Mouse (Mus musculus): ENCODE measurements around the gene Spaca7.
"Not testable (repeated sequence)": the region's sequence is repeated elsewhere in the genome, so short reads cannot be mapped to it uniquely, and the experiment has no call there.

Spaca7 gene

GRCm38 (mm10) chr8:12608810-12609209 is 36.0 kb downstream of the Spaca7 start:
- in situ Hi-C loops (cut with MboI, MseI): loop anchor here (5.0 kb wide), 1 partner anchor 68 kb away; no protein-coding TSS in a partner anchor

DNA sequence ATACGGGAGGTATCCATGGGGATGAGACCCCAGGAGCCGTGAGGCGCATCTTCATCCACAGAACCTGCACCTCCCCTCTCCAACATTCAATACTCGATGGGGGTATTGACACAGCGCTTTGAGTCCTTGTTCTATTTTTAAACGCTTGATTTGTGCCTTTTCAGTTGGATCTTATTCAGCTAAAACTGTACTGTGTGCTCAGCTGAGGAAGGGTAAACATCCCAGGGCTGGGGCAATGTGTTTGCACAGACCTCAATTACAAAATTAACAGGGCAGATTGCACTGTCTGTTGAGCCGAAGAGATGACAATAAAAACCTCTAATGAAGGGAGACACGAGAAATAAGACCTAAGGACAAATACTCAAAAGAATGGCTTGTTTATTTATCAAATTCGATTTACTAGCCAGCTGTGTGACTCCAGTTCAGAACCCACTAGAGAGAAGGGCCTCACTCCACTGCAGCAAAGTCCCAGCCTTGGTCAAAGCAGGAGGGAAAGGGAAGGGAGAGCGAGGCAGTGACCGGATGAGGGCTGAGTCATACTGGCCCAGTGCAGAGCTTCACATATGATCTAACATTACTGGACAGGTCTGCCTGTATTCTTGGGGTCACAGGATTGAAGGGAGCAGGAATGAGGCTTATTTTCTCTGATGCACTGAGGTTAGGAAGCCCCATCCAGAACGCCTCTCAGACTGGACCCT is 37.1 kb downstream of the Spaca7 start:
- in situ Hi-C loops (cut with MboI, MseI): loop anchor here (5.0 kb wide), 1 partner anchor 67 kb away; no protein-coding TSS in a partner anchor

GRCm38 (mm10) chr8:12613201-12613600 is 40.4 kb downstream of the Spaca7 start:
- in situ Hi-C loops (cut with MboI, MseI): no loop called here

- in situ Hi-C loops (cut with MboI, MseI): not testable (repeated sequence)
Measured at GRCm38 (mm10) chr8:12617369-12617768, 44.5 kb downstream of the Spaca7 start.

- in situ Hi-C loops (cut with MboI, MseI): no loop called here
Measured at GRCm38 (mm10) chr8:12621550-12622222, 48.9 kb downstream of the Spaca7 start.

- in situ Hi-C loops (cut with MboI, MseI): no loop called here
Measured at GRCm38 (mm10) chr8:12625890-12626289, 53.1 kb downstream of the Spaca7 start.

GRCm38 (mm10) chr8:12629079-12629478 is 56.2 kb downstream of the Spaca7 start:
- in situ Hi-C loops (cut with MboI, MseI): no loop called here

- in situ Hi-C loops (cut with MboI, MseI): no loop called here
Measured at GRCm38 (mm10) chr8:12635366-12635765, 62.5 kb downstream of the Spaca7 start.

DNA sequence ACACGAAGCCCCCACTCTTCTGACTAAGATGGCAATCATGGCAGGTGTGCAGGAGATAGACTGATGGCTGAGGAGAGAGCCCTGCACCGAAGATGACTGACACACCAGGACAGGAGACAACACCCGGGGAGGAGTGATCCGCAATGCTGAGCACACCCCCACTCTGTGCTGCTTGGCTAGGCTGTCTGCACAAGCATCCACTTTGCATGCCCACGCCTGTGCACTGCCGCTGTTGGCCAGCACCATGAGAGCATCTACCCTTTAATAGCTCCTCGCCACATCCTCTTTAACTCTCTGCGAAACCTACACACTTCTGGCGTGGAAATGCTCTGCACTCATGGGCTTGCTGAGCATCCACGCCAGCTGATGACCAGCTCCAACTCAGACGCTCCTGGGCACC is 65.6 kb downstream of the Spaca7 start:
- in situ Hi-C loops (cut with MboI, MseI): no loop called here

DNA sequence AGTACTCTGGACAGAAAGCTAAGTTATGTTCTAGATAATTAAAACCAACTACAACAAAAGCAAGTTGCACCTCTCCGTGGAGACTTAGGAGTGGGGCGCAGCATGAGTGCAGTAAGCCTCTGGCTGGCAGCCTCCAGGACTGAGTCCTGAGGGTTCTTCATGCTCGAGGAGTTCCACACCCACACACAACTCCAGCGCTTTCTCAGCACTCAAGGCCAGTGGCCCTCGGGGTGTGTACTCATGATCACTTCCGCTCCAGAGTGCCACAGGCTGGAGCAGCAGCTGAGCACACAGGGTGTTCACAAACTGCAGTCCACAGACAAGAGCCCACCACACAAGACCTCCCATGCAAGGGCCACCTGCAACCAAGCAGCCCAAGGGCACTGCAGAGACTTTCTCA is 68.7 kb downstream of the Spaca7 start:
- in situ Hi-C loops (cut with MboI, MseI): no loop called here

DNA sequence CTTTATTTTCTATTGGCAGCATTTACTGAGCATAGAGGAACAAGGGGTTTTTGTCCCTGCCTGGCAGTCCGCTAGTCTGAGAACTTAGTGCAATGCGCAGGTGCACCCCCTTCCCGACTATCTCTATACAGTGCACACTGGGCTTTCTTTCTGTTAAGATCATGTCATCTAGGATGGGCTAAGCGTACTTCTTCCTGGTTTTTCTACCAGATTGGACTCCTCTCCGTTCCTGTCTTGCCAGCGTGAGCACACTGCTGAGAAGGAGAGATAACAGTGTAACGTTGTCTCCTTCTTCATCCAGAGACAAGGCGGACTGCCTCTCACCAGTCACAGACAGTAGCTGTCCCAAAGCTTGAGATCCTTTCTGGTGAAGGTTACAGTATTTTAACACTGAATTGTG is 71.5 kb downstream of the Spaca7 start:
- in situ Hi-C loops (cut with MboI, MseI): no loop called here

DNA sequence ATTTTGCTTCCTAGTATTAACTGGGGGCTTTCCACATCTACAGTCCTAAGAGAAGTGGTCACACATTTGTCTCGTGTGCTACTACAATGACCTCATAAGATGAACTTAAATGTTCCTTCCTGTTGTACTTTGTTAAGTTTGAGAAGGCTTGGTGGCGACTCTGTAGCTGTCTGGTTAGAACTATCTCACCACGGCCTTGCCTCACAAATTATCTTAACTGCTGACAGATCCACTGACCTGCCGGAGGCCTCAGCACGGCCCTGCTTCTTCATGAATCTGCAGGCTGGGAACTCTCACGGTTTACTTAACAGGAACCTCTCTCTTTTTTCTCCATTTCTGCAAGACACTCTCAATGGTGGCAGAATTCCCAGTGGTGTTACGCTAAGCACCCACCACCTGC is 72.1 kb downstream of the Spaca7 start:
- in situ Hi-C loops (cut with MboI, MseI): no loop called here

- in situ Hi-C loops (cut with MboI, MseI): no loop called here
Measured at GRCm38 (mm10) chr8:12646536-12646935, 73.7 kb downstream of the Spaca7 start.

GRCm38 (mm10) chr8:12648951-12649350 is 76.1 kb downstream of the Spaca7 start:
- in situ Hi-C loops (cut with MboI, MseI): no loop called here
